Mouse (Mus musculus) WW6 (cell line): ENCODE data around the gene D630045J12Rik.

Experiments
- DNase-seq: peaks from one replicate; pipeline ENCODE4 v3.0.0-alpha.2; 2013; ENCODE audit warnings: low read depth, low spot score

Gene D630045J12Rik

GRCm38 (mm10) chr6:38134806-38135559, 118.8 kb downstream of the D630045J12Rik start:
- DNase-seq = no peak

DNA sequence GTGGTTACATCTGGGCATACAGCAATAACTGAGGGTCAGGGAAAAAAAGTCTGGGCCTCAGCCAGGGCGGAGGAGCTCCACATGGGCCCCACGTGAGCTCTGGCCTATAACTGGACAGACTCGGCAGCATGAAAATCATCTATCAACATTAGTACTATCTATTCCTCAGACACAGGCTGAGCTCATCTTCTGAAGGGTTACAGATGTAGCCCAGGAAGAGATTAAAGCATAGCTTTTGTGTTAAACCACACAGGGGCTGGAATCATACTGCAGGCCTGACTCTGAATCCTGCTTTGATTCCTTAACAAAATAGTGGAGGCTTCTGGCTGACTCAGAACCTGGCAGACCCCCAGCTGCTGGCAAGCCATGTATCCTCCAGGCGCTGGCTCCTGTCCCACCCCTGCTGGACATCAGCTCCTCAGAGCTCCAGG, 122.0 kb downstream of the D630045J12Rik start:
- no peak for DNase-seq

- no peak for DNase-seq
Observed at GRCm38 (mm10) chr6:38129883-38130282, 123.9 kb downstream of the D630045J12Rik start.

DNA sequence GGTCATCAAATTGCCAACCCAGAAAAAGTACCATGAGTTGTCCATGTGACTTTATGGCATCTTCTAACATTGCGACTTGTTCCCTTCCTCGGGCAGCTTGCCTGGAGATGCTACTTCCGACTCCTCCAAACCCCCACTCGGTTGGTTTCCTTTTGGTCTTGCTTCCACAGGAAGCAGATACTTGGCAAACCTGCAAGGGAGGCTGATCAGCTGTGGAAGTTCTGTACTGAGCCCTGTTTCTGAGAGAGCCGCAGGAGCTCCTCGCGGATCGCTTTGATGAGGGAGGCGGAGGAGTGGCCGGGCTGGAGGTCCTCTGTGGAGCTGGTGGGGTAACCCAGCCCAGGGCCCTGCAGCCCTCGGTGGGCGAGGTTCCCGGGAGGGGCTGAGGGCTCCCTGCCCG, 125.7 kb downstream of the D630045J12Rik start:
- DNase-seq = no peak

DNA sequence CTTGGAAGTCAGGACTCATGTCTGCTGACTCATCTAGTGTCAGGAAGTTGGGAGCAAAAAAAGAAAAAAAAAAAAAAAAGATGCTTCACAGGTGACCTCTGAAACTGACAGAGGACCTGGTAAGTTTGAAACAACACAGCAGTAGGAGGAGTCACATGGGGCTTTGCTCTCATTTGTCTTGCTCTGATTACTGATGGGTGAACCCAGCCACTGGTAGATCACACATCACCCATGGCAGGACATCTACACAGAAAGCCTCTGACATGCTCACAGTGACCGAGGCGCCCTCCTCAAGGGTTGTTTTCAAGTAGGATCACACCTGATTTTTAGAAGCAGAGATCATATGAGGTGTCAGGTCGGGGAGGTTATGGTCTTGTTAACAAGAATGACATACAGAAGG, 128.3 kb downstream of the D630045J12Rik start:
- DNase-seq = no peak

DNA sequence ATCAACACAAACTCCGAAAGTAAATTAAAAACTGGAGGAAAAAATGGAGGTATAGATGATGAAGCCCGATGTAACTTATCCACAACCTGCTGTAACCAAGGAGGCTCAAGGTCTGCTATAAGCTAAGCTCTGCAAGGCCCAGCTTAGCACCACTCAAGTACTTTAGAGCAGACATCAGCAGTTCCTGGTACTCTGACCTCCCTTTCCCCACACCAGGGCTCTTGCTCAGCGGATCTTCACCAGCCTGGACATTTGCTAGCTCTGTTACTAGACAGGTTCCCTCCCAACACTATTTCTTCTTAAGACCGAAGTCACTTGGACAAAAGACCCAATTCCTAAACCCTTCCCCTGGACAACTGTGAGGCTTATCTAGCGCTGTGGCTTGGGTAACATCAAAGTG, 128.9 kb downstream of the D630045J12Rik start:
- no peak for DNase-seq

GRCm38 (mm10) chr6:38124207-38124835, 129.5 kb downstream of the D630045J12Rik start, which contains the start of gene Atp6v0a4:
Gene Atp6v0a4, minus strand, starts transcription at chr6:38124586.
- no peak for DNase-seq

DNA sequence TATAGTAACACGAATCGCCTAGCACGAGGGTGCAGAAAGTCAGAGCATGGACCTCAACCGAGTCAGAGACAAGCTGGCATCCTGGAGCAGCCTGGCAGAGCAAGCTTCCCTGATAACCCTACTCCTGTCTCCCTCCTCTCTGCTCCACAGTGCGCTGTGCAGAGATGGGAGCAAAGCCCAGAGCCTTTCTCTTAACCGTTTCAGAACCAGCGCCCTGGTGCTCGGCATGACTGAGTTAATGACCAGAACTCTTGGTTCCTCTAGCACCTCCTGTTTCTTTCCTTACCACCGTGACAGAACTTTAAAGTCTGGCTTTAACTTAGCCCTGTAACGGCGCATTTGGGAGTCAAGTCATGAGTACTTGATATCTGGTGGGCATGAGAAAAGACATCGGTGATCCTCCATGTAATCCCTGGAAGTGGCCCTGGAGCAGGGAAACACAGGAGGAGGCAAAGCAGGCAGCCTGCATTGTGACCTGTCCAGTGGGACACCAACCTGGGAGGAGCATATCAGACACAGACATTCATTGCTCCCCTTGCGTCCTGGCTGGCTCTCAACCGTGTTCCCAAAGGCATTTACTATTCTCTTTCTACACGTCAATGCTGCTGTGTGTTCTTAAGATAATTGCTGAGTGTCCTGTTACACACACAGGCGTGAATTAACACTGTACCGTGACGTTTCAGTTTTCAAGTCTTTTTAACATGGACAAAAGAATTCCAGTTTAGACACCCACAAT, 130.2 kb downstream of the D630045J12Rik start:
- DNase-seq = no peak

GRCm38 (mm10) chr6:38122791-38123190, 131.0 kb downstream of the D630045J12Rik start:
- DNase-seq = no peak

- DNase-seq = no peak
Observed at GRCm38 (mm10) chr6:38121843-38122242, 132.0 kb downstream of the D630045J12Rik start.

DNA sequence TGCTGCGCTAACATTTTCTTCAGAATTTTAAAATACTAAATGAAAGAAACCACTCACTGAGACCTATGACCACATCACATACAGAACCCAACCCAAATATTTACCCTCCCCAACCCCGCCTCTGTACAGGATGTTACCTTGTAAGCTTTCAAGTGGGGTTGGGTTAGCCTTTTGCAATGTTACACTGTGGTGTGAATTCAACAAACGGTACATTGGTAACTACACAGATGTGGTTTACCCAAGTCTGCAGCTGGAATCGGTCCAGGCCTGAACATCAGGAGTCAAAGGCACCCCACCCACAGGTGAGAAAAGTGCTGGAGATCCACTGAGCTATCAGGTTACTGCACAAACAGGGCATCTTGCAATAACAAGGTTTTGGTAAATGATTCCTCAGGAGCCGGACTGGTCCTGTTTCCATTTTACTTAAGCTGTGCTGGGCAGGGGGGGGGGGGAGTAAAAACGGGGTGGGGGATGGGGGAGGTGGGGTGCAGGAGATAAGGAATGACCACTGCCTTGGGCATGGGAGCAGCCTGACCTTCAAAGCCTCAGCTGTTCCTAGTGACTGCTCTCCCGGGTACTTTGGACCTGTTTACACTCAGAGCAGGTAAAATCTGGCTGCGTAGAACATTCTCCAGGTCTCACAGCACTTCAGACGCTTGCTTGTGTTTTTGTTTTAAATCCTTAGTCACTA, 133.0 kb downstream of the D630045J12Rik start:
- DNase-seq = no peak

GRCm38 (mm10) chr6:38118341-38118740, 135.5 kb downstream of the D630045J12Rik start:
- DNase-seq = no peak

- no peak for DNase-seq
Observed at GRCm38 (mm10) chr6:38116107-38116770, 137.6 kb downstream of the D630045J12Rik start.

DNA sequence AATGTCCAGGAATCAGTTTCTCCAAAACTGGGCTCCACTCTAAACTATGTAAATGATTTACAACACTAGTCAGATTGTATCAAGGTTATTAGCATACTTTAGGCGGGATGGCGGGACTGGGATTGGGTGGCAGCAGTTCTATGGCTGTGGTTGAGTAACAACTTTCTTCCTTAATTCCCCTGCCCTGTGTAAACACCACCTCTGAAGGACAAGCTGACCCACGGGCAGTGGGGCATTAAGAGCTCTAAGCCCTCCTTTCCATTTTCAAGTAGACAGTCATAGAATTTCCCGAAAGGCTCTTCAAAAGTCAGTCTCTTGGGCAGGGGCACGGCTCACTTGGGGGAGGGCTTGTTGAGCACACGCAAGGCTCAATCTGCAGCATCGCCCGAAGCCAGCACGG, 142.9 kb downstream of the D630045J12Rik start:
- no peak for DNase-seq

GRCm38 (mm10) chr6:38109871-38110270, 143.9 kb downstream of the D630045J12Rik start:
- DNase-seq = no peak

GRCm38 (mm10) chr6:38109160-38109795, 144.5 kb downstream of the D630045J12Rik start, which contains the start of gene Tmem213:
Gene Tmem213, plus strand, starts transcription at chr6:38109255.
- DNase-seq = no peak

GRCm38 (mm10) chr6:38108449-38108848, 145.4 kb downstream of the D630045J12Rik start:
- no peak for DNase-seq

DNA sequence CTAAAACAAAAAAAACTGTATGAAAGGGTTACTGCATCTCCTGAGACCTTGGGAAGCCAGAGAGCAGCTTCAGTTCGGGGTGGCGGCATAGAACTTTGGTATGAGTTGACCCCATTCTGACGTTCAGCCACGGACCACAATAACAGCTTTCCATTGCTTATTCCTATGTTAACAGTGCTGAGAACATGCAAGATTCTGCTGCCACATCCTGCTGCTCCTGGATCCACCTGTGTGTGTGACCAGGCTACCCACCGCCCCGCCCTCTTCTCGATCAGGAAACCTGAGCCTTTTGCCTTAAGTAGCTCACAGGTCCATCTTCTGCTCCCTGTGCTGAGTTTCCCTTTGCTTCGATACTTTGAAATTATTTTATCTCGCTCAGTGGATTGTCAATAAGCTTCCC, 147.9 kb downstream of the D630045J12Rik start:
- DNase-seq = no peak

- DNase-seq = no peak
Observed at GRCm38 (mm10) chr6:38103775-38104174, 150.0 kb downstream of the D630045J12Rik start.

DNA sequence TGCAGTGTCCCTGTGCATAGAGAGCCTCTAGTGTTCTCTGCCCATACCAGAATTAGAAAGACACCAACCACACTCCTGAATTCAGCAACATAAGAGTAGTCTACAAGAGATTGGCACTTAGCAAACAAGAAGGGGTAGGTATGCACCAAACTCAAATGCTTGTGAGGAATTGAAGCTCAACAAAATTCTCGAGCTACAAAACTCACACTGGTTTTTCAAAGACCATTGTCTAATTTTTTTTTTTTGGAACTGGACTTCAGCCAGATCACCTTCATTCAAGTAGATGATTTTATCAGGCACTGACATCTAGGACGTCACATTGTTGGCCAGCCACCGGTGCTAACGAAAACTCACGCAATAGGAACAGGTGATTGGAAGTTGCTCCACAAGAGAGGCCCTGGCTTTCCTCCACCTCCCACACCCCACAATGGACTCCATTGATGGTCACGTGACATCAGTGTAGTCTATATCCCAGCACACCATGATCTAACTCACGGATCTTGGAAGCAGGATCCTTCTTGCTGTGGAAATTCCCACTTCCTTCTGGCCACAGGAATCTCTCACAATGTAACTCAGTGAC, 151.5 kb downstream of the D630045J12Rik start:
- no peak for DNase-seq
